Mouse (Mus musculus) liver, embryonic 11.5 days (tissue): ENCODE measurements around the gene Dok7. TPM values are rescaled to one million over a fixed set of nuclear protein-coding genes. Genes with fewer than 3 reads are reported as not detected.

Experiments used
- ATAC-seq: fragments of 200-750 bp; cut with Nextera tagmentation; replicated peaks from 2 replicates; pipeline ENCODE4 v1.8.0; 2017; ENCODE audit warnings: moderate number of reproducible peaks, mild to moderate bottlenecking, moderate TSS enrichment, moderate library complexity; ENCODE audit not compliant: low FRiP score
- DNase-seq: peaks from one replicate; pipeline ENCODE4 v3.0.0-alpha.2; 2017; ENCODE audit warnings: low spot score
- H3K27ac ChIP-seq: fragments of 300-500 bp; sonication (generic); 2 replicates; pipeline ENCODE4 v1.5.1; 2014; ENCODE audit warnings: mild to moderate bottlenecking, low read depth, low read length, control low read depth
- H3K27me3 ChIP-seq: fragments of 300-500 bp; sonication (generic); replicated peaks from 2 replicates; pipeline ENCODE4 v1.6.1; 2014; ENCODE audit warnings: low read length, mixed read lengths; ENCODE audit not compliant: control insufficient read depth, insufficient read depth
- H3K36me3 ChIP-seq: fragments of 300-500 bp; sonication (generic); 2 replicates; pipeline ENCODE4 v1.6.1; 2014; ENCODE audit warnings: mild to moderate bottlenecking, low read length, moderate library complexity, mixed read lengths; ENCODE audit not compliant: control insufficient read depth, insufficient read depth
- H3K4me1 ChIP-seq: fragments of 300-500 bp; sonication (generic); replicated peaks from 2 replicates; pipeline ENCODE4 v1.6.1; 2014; ENCODE audit warnings: low read length, mixed read lengths; ENCODE audit not compliant: control insufficient read depth, insufficient read depth
- H3K4me2 ChIP-seq: fragments of 300-500 bp; sonication (generic); 2 replicates; pipeline ENCODE4 v1.6.1; 2014; ENCODE audit warnings: mild to moderate bottlenecking, control low read depth, moderate library complexity
- H3K4me3 ChIP-seq: fragments of 300-500 bp; sonication (generic); 2 replicates; pipeline ENCODE4 v1.5.1; 2014; ENCODE audit warnings: low read depth, low read length, control low read depth
- H3K9ac ChIP-seq: fragments of 300-500 bp; sonication (generic); 2 replicates; pipeline ENCODE4 v1.6.1; 2014; ENCODE audit warnings: low read depth, low read length, control low read depth
- H3K9me3 ChIP-seq: fragments of 300-500 bp; sonication (generic); 2 replicates; pipeline ENCODE4 v1.6.1; 2016; ENCODE audit warnings: low read length, inconsistent platforms, mixed read lengths; ENCODE audit not compliant: control insufficient read depth
- WGBS: fragments of 180-500 bp; shearing (Covaris S2); extraction: QIAGEN DNeasy Blood & Tissue Kit; methylation state at CpG from one replicate; pipeline ENCODE4 v1.1.7; 2014; 5-methylcytosine and 5-hydroxymethylcytosine counted together
- polyA plus RNA-seq: library from polyadenylated mRNA; unstranded; fragments of >200 nt; fragmentation: Nextera tagmentation; extraction: Ambion mirVana; gene quantifications from 2 replicates; pipeline ENCODE4 v1.2.1, GENCODE M21; 2014

Dok7 gene
- polyA plus RNA-seq, 1 experiment from 2014 or later: 0.29 TPM

GRCm38 (mm10) chr5:35070314-35070713 lies 13.7 kb downstream of the Dok7 start:
- DNase-seq: no peak
- no peak overlapping the region for H3K4me3 ChIP-seq
- ATAC-seq: no peak
- H3K9me3 ChIP-seq: no peaks in the 10 kb centered on the region
- 82% methylated on average over 8 of the region's 8 CpGs for WGBS
- H3K27me3 ChIP-seq: no peaks in the 10 kb centered on the region
- H3K9ac ChIP-seq: no peak overlapping the region
- H3K36me3 ChIP-seq: no peaks in the 10 kb centered on the region
- H3K4me1 ChIP-seq: no peaks in the 10 kb centered on the region
- H3K27ac ChIP-seq: no peak overlapping the region
- no peak overlapping the region for H3K4me2 ChIP-seq

GRCm38 (mm10) chr5:35070953-35071352 lies 14.4 kb downstream of the Dok7 start:
- H3K36me3 ChIP-seq: no peaks in the 10 kb centered on the region
- WGBS: 71% methylated on average over 7 of the region's 7 CpGs
- H3K9ac ChIP-seq: no peak overlapping the region
- no peak overlapping the region for H3K4me2 ChIP-seq
- H3K4me1 ChIP-seq: no peaks in the 10 kb centered on the region
- no peak overlapping the region for H3K4me3 ChIP-seq
- H3K9me3 ChIP-seq: no peaks in the 10 kb centered on the region
- H3K27me3 ChIP-seq: no peaks in the 10 kb centered on the region
- DNase-seq (no peak), ATAC-seq (no peak)
- H3K27ac ChIP-seq: no peak overlapping the region

- Histone ChIP-seq H3K36me3 (no peaks in the 10 kb centered on the region), H3K9me3 (no peaks in the 10 kb centered on the region), H3K27ac (no peak overlapping the region), H3K4me2 (no peak overlapping the region), H3K9ac (no peak overlapping the region), H3K27me3 (no peaks in the 10 kb centered on the region), H3K4me1 (no peaks in the 10 kb centered on the region), H3K4me3 (no peak overlapping the region)
- WGBS: 81% methylated on average over 6 of the region's 6 CpGs
- no peak for DNase-seq
- ATAC-seq: no peak
Observed at GRCm38 (mm10) chr5:35071855-35072254, 15.3 kb downstream of the Dok7 start.

- ATAC-seq: no peak
- no peak for DNase-seq
Observed at GRCm38 (mm10) chr5:35073235-35073634, 16.7 kb downstream of the Dok7 start.

GRCm38 (mm10) chr5:35073992-35074391 lies 17.4 kb downstream of the Dok7 start:
- no peak for ATAC-seq
- Histone ChIP-seq H3K4me2 (no peak overlapping the region), H3K27ac (no peak overlapping the region), H3K36me3 (no peaks in the 10 kb centered on the region), H3K27me3 (peaks cover 10% of the 10 kb centered on the region), H3K4me1 (no peaks in the 10 kb centered on the region), H3K4me3 (no peak overlapping the region), H3K9ac (no peak overlapping the region), H3K9me3 (no peaks in the 10 kb centered on the region)
- WGBS: 78% methylated on average over 9 of the region's 9 CpGs
- DNase-seq: no peak

More at GRCm38 (mm10) chr5:35073235-35073634, 16.7 kb downstream of the Dok7 start:
- no peak overlapping the region for H3K27ac ChIP-seq
- H3K36me3 ChIP-seq: no peaks in the 10 kb centered on the region
- H3K9ac ChIP-seq: no peak overlapping the region
- no peak overlapping the region for H3K4me3 ChIP-seq
- H3K27me3 ChIP-seq: peaks cover 3% of the 10 kb centered on the region; the same call in 1 of the 2 replicates
- H3K9me3 ChIP-seq: no peaks in the 10 kb centered on the region
- no peak overlapping the region for H3K4me2 ChIP-seq
- 81% methylated on average over 11 of the region's 11 CpGs for WGBS
- no peaks in the 10 kb centered on the region for H3K4me1 ChIP-seq

- Histone ChIP-seq H3K27me3 (peaks cover 21% of the 10 kb centered on the region), H3K36me3 (no peaks in the 10 kb centered on the region), H3K9ac (no peak overlapping the region), H3K4me3 (no peak overlapping the region), H3K9me3 (no peaks in the 10 kb centered on the region), H3K27ac (no peak overlapping the region), H3K4me1 (no peaks in the 10 kb centered on the region), H3K4me2 (no peak overlapping the region)
- 77% methylated on average over 1 of the region's 1 CpGs for WGBS
- ATAC-seq (no peak), DNase-seq (no peak)
Observed at GRCm38 (mm10) chr5:35076369-35076768, 19.8 kb downstream of the Dok7 start.

GRCm38 (mm10) chr5:35079101-35079500 lies 22.5 kb downstream of the Dok7 start:
- no peak for ATAC-seq
- Histone ChIP-seq H3K9me3 (no peaks in the 10 kb centered on the region), H3K27ac (no peak overlapping the region), H3K36me3 (no peaks in the 10 kb centered on the region), H3K4me3 (no peak overlapping the region), H3K27me3 (peaks cover 21% of the 10 kb centered on the region), H3K4me1 (no peaks in the 10 kb centered on the region), H3K9ac (no peak overlapping the region), H3K4me2 (no peak overlapping the region)
- WGBS: 36% methylated on average over 18 of the region's 18 CpGs
- no peak for DNase-seq

GRCm38 (mm10) chr5:35084913-35085312 lies 28.3 kb downstream of the Dok7 start:
- no peaks in the 10 kb centered on the region for H3K4me1 ChIP-seq
- no peak overlapping the region for H3K9ac ChIP-seq
- WGBS: 68% methylated on average over 3 of the region's 3 CpGs
- H3K4me3 ChIP-seq: no peak overlapping the region
- no peak overlapping the region for H3K27ac ChIP-seq
- DNase-seq (no peak), ATAC-seq (no peak)
- no peak overlapping the region for H3K4me2 ChIP-seq
- peaks cover 6% of the 10 kb centered on the region for H3K27me3 ChIP-seq
- no peaks in the 10 kb centered on the region for H3K9me3 ChIP-seq
- no peaks in the 10 kb centered on the region for H3K36me3 ChIP-seq

- Histone ChIP-seq H3K4me3 (no peak overlapping the region), H3K4me2 (no peak overlapping the region), H3K4me1 (no peaks in the 10 kb centered on the region), H3K36me3 (peaks cover 16% of the 10 kb centered on the region; the same call in 1 of the 2 replicates), H3K9me3 (no peaks in the 10 kb centered on the region), H3K9ac (no peak overlapping the region), H3K27me3 (peaks cover 2% of the 10 kb centered on the region; the same call in 1 of the 2 replicates), H3K27ac (no peak overlapping the region)
- DNase-seq (peak; percentile 67), ATAC-seq (peak; percentile 31; the same call in 1 of the 2 replicates)
- 61% methylated on average over 9 of the region's 9 CpGs for WGBS
Observed at GRCm38 (mm10) chr5:35088785-35089613, 32.4 kb downstream of the Dok7 start.
